Mouse (Mus musculus) right cerebral cortex, postnatal 36 days (tissue): ENCODE measurements around the gene Cdh23.

Experiments used
- DNase-seq, 2 experiments: peaks; one replicate each; pipeline ENCODE4 v3.0.0; 2022; ENCODE audit warnings: low spot score in 2 of 2, mixed read lengths in 1 of 2

Cdh23 gene

DNA sequence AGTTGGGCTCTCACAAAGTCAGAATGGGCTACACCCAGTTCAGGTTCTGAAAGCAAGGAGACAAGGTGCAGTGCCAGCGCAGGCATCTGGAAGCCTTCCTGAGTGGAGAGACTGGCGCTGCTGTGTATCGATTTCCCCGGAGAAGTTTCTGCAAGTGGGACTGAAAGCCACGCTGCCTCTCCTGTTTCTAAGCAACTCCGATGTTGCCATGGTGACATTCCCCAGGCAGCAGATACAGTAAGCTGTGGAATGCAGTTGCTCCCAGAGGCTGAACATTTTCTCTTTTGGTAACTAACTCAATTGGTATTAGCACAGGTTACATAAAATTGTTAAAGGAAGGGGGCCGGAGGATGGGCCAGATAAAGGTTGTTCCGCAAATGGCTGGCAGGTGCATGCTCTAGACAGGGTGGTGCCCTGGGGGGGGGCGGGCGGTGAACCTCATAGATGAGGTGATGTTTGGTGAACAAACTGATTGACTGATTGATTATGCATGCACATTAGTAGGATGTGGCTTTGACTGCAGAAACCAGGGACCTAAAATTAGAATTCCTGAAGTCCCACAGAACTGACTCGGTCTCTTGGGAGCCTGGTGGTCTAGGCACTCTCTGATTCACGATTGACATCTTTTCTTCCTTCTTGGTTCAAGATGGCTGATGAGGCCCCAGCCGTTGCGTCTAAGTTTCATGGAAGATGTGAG is 410.5 kb downstream of the Cdh23 start:
- DNase-seq = peak; percentile 80 to 85

DNA sequence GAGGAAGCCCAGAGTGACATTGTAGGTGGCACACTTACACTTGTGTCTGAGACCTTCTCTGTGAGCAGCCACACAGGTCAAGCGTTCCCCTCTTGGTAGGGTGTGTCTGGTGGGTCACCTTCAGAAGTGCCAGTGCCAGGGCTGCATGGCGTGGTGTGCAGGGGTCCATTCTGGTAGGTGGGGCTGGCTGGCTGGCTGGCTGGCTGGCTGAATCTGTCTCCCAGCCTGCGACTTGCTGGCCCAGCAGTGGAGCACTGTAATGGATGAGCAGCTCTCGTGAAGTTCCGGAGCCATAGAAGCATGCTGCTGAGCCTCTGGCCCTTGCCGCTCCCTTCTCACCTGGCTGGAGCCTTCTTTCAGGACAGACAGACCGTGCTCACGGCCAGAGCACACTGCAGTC is 411.1 kb downstream of the Cdh23 start:
- DNase-seq = no peak

DNA sequence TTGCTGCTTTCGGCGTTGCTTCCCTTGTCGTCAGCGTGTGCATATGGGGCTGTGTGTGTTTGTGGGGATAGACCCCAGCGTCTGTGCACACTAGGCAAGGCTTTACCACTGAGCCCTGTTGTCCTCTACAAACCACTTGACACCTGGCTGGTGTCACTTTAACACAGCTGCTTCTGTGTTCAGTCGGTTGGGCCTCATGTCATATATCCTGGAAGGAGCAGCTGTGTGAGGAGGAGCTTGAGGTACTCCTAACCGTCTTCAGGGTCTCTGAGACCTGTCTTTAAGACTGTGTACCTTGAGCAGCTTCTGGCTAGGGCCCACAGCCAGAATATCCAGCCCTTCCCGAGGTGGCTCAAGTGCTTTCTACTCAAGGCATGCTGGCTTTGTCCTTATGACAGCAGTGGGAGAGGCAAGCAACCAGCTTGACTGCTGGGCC is 411.6 kb downstream of the Cdh23 start:
- DNase-seq = no peak

DNA sequence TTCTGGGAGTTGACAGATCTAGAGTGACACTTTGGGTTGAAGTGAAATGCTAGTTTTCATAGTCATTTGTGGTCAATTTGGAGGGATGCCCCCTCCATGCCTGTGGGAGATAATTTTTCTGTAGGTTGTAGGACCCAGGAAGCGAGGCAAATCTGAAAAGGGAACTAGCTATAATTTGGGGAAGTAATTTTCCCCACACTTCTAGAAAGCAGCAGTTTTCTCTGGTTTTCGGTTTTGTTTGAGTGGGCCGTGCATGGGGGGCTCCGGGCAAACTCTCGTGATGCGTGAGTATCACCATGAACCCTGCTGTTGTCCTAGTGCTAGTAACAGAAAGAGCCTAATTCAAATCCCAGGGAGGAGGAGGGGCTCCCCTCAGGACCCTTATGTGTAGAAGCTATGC is 412.0 kb downstream of the Cdh23 start:
- no peak for DNase-seq

DNA sequence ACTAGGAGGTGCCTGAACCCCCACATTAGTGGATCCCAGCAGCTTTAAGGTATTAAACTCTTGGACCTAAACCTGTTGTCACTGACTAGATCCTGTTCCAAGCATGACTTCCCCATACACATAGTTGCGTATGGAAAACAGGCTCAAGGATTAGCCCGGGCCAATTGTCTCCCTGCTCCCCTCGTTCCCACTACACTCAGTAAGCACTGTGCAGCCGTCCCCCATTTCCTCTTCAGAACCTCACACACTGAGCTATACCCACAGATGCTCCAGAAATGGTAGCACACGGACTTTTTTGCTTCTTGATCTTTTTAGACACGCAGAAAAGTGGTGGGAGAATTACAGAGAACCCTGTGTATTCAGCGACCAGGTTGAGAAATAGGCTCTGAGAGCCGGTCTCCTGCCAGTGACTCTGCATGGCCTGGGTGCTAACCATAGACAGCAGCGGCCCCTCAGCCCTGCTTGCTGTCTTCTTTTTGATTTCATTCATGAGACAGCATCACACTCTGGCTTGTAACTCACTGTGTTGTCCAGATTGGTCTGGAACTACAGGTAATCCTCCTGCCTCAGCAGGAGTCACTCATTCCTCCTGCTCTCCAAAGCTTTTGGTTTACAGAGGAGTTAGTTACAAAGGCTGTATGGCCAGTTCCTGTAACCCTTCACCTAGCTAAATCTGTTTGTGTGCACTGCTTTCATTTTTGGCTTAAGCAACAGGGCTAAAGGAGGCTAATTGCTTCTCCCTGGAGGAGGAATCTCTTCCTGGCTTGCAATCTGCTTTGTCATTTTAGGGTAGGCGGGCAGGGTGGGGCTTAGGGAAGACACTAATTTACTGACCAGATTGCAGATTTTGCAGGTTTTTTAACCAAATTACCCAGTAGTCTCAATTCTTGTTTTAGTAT is 413.9 kb downstream of the Cdh23 start:
- no peak for DNase-seq

DNA sequence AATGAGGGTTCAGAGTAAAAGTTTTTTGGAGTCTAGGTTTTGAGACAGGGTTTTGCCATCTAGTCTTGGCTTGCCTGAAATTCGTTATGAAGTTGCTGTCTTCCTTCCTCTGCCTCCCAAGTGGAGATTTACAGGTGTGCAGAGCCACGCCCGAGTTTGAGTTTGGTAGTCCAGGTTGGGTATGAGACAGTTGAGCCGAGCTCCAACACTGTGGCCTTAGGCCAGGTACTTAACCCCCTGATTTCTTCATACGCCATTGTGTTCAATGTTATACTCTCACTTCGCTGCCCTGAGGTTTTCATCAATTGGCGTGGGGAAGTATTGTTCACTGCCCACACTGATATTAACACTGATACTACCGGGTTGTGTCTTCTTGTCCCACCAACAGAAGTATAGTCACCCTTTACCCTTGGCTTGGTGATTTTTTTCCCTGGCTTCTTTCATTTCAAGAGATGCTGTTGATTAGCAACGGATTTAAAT is 414.7 kb downstream of the Cdh23 start:
- no peak for DNase-seq

DNA sequence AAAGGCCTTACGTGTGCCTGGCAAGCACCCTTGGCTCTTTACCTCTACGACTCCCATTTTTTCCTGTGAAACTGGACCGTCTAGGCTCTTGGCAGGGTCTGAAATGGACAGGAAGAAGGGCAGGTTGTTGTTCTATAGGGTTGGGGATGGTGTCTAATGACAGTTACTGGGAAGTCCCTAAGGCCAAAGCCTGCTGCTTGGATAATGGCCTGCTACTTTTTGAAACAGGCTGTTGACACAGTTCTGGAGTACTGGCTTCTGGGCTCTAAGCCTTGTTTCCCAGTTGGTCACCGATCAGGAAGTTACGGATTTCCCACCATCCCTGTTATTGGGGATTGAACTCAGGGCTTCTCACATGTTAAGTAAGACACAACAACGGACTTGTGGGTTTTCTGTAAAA is 415.9 kb downstream of the Cdh23 start:
- DNase-seq = no peak

DNA sequence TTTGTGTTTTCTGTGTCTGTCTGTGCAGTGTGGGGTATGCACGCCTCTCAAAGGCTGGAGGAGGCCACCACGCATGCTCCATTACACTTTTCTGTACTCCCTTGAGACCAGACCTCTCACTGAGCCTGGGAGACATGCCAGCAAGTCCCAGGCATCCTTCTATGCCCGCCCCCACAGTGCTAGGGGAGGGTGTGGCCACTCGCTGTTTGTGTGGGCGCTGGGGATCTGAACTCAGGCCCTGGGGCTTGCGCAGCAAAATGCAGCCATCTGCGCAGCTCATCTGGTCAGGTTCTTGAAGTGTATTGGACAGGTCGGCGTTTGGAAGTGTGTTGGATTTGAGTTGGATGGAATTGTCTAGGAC is 416.4 kb downstream of the Cdh23 start:
- peak; percentile 70 to 82 for DNase-seq

DNA sequence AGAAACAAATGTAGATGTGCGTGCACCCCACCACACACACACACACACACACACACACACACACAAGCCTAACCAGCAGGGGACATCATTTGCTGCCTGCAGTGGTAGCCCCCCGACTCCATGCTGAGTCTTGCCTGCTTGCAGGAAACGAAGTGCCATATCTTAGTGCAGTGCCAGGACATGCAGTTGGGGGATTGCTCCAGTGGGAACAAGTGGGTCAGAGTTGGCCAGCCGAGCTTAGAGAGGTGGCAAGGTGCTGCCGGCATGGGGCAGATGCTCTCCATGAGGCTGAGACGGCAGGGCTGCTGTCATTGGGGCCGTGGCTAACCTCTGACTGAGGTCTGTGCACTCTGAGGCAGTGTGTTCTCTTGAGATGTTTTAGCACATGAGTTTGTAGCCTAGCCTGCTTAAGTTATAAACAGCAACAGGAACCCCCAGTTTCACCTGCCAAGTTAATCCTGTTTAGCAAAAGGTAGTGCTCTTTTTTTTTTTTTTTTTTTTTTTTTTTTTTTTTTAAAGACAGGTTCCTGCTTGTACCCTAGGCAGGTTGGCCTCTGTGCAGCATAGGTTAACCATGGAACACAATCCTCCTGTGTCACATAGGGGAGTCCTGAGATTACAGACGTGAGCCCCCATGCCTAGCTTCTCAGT is 416.9 kb downstream of the Cdh23 start:
- DNase-seq = no peak

DNA sequence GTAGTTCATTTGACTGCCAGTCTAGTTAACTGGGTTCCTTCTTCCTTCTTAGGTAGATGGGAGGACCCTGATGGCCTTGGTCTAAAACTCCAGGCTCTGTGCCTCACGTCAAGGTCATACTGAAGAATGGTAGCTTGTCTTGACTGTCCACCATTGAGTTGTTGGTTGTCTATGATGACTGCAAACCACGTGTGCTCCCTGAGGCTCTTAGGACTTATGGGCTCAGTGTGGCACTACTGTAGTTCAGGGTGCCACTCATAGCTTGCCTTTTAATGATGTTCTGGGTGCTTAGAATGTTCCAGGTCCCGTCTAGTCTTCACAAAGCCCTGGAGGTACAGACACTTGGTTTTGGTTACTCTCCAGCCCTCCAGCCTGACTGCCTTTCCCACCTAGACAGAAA is 417.5 kb downstream of the Cdh23 start:
- no peak for DNase-seq

DNA sequence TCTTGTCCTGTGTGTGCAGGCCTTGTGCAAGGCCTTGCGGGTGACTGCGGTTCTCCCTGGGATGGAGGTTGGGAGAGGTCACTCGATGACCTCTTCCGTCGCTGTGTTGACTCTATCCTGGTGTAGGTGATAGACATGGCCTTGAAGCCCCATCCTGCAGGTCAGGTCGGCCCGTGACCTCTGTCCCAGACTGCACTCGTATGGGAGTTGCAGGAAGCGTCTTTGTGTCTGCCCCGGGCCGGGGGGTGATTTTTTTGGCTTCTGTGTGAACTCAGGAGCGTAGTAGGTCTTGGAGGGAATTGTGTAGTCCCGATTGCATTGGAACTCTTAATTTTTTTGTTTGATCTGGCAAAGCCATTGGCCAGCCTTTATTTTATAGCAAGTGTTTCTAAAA is 418.3 kb downstream of the Cdh23 start:
- DNase-seq = no peak

DNA sequence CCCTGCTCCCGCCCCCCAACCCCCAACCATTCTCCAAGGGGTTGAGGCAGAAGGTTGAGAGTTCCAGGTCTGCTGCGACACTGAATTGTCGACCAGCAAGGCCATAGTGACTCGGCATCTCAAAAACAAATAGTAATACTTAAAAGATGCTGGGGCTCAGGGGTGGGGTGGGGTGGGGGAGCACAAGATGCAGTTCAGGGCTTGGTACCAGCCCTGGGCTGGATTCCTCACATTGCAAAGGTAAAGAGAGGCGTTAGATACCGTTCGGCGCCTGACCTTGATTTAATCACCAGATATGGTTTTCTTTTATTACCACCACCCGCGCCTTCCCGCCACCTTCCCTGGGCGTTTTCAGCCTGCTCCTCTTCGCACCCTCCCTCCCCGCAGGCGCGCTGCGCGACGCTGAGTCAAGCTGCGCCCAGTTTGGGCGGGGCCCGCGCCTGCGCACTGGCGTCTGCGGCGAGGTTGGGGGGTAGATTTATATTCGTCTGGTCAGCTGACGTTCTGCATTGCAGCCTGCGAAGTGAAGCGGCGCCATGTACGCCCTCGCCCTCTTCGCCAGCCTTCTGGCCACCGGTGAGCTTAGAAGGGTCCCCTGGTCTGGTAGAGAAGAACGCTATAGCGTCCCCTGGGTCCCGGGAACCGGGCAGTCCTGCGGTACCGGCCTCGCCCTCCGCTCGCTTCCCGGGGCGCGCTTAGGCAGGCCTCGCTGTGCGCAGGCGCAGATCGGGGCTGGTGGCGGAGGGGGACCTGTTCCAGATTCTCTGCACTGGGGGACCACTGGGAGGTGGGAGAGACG is 418.9 kb downstream of the Cdh23 start, which contains the start of gene Psap:
Gene Psap (plus strand): TSS at position 421 of the 799 bp plus-strand sequence.
- peak; percentile 87 to 91 for DNase-seq

DNA sequence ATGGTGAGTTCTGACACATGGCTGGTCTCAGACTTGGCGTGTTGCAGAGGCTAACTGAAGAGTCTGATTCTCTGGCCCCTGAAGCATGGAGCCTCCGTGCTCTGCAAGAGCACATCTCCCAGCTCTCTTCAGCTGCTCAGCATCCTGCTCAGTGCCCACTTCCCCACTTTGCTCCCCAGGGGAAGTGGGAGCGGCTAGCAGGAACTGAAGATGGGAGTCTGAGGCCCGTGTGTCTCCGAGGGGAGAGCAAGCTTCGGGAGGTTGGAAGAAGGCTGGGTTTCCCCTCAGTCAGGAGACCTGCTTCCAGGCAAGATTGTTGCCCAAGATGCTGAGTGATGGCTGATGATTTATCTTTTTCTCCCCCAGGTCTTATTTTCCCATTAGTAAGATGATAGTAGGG is 422.9 kb downstream of the Cdh23 start:
- DNase-seq = no peak

DNA sequence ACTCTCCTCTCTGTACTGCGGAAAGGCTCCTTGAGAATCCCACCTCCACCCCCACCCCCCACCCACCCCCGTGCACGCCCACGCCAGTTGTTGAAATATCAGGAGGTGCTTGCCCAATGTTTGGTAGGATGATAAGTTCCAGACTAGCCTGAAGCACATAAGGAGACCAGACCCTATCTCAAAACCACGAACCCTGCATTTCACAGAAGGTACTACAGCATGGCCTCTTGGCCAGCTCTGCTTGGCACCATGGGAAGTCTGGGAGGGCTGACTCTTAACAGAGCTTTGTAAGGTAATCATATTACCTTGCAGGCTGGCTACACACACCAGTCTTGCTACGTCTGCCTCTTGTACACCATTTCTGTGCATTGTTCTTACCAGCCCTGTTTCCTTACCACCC is 424.0 kb downstream of the Cdh23 start:
- DNase-seq = no peak

DNA sequence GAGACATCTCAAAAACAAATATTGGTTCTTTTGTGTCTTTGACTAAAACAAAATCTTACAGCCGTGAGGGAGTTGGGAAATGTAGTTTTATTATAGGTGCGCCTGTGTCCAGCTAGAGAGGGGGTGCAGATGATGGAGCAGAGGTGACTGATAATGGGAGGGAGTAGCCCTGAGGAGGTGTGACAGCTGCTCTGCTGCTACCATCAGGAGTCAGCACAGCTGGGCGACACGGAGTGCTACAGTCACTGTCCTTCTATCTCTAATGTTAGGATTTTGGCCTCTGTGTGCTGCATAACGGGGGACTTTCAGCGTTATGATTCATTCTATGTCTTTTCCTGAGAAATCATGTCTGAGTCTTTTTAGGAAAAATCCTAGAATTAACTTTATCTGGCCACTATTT is 425.3 kb downstream of the Cdh23 start:
- no peak for DNase-seq

DNA sequence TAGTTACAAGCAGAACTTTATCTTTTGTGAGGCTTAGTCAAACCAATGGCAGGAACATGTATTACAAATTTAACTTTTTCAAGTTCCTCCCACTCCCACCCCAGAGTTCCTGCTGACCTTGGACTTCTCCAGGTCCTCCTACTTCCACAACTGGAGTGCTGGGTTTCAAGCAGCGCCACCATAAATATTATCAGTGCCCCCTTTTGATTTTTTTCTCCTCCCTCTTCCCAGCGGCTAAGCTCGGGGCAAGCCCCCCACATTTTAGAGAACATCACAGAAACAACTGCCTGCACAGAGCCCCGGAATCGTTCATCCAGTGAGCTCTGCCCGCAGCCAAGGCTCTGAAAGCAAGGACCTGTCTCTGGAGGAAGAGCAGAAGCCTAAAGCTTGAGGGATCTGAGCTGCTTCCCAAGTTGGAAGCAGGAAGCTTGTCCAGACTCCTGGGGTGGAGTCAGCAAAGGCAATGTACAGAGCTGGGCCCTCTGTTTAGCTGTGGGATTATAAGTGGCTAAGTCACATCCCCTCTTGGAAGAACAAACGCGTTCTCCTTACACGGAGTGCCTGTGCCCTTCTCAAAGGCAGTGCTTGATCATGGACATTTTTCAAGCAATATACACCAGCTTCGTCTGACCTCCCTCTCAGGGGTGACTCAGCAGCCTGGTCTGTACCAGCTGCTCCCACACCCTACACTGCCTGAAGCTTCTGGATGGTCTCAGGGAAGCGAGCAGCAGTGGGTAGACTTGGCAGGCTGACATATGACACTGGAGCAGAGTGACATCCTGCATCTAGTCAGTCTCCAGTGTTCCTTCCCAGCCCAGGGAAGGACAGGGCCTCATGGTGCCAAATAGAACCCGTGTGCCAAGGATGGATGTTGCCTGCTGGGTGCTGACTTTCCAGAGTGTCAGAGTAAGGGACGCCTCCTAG is 426.9 kb downstream of the Cdh23 start:
- no peak for DNase-seq

DNA sequence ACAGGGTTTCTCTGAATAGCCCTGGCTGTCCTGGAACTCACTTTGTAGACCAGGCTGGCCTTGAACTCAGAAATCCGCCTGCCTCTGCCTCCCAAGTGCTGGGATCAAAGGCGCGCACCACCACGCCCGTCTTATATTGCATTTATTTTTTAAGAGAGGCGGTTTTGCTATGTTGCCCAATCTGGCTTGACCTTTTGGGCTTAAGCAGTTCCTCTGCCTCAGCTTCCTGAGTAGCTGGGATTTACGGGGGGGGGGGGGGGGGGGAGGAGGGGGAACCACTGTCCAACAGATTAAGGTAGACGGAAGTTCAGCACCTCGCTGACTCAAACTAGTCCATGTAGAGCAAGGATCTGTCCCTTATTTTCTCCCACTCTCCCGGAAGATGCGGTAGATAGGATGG is 427.6 kb downstream of the Cdh23 start:
- no peak for DNase-seq

DNA sequence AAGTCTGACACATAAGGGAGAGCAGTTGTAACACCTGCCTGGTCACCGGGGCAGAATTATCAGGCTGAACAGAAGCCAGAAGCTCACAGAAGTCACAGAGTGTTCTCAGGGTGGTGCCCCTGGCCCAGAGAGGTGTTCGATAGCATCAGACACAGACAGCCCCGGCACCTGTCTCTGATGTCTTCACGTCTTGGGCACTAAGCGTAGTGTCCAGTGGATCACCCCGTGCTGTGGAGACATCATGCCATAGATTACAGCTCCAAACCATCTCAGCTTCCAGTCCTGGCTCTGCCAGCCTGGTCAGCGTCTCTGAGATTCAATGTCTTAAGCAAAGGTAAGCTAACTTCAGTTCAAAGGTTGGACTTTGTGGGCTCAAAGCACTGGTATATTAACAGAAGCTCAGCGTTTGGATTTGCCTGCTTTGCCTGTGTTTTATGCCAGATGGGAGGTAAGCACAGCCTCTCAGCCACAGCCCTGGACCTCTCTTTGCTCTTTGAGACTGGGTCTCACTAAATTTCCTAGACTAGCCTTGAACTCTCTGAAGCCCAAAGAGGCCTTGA is 429.4 kb downstream of the Cdh23 start:
- DNase-seq = no peak

DNA sequence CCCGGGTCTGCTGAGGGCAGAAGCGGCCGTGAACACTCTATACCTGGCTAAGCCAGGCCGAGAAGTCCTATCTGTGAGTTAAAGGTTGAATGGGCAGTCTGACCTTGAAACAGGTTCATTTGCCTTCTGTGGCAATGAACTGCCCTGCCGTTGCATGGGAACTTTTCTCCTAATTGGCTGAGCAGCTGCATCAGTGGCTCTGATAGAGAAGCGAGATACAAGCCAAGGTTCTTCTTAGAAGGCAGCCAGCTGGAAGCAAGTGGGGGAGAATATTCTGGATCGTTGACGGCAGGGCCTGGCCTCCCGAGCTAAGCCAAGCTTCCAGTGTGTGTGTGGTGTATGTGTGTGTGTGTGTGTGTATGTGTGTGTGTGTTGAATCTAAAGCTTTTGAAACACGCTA is 431.0 kb downstream of the Cdh23 start:
- DNase-seq = no peak

DNA sequence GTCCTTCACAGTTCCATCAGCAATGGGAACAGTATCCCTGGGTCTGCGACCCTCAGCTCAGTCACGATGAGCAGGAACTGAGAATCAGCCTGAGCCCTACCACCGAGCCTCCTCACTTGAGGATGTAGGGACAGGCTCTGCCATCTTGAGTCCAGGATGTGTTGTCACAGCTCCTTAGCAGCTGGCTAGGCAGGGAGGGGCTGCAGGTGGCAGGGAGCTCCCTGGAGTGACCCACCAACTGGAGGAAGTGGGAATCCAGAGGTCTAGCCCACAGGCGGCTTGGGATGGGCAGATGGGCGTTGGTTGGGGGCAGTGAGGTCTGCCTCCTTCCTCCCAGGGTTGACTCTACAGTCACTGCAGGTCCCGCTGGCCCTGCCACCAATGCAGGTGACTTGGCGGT is 432.9 kb downstream of the Cdh23 start:
- DNase-seq = no peak
